Mouse (Mus musculus) skeletal muscle tissue, postnatal 0 days (tissue): ENCODE measurements around the gene Ptpn5. TPM values are rescaled to one million over a fixed set of nuclear protein-coding genes. Genes with fewer than 3 reads are reported as not detected.

Experiments used
- microRNA-seq, 2 experiments: library from miRNA; unstranded; fragments of <30 nt; microRNA quantifications; one replicate each; pipeline ENCODE4; 2016
- polyA plus RNA-seq: library from polyadenylated mRNA; unstranded; fragments of >200 nt; fragmentation: Nextera tagmentation; extraction: Ambion mirVana; gene quantifications from 2 replicates; pipeline ENCODE4 v1.2.1, GENCODE M21; 2015

Ptpn5 gene
- polyA plus RNA-seq, result not detected in 2 replicates

DNA sequence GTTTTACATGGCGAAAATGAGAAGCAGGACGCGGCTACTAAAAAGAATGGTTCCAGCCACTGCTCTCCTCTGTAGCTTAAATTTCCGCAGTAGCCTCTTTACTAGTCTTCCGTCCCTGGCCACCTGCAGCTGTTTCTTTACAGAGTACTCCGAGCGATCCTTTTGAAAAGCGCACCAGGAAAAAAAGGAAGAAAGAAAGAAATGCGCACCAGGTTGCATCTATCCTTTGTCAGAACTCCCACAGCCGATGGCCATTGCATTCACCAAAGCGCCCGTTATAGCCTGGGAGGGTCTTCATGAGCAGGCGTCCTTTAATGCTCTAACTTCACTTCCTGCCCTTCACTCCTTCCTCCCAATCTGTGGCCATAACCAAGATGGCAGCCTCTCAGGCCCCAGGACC, at the start of gene Ptpn5:
Gene Ptpn5 (minus strand): TSS at position 354 of the 400 bp plus-strand sequence.

DNA sequence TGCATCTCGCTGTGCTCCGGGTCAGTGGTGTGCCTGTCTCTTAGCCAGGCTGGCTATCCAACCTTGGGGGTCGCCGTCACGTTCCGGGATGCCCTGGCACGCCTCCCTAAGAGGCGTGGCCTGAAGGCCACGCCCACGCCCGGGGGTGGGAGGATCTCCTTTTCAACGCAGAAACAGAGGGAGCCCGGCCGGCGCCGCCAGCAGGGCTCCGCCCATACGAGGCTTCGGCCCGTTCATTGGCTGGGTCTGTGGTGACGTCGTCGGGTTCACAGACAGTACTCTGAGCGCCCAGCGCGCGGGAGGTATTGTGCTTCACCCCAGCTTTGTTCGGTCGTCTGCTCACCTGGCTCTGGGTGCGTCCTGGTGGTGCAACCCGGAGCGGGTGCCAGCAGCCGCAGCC, 83.1 kb downstream of the Ptpn5 start, which contains the start of gene Tmem86a:
Gene Tmem86a (plus strand): TSS at position 236 of the 400 bp plus-strand sequence.

Small RNA genes within 50 kb of the gene (microRNA-seq; reads per million reads assigned to microRNA genes)
- gene Mir7056, result 0 reads per million in 2 experiments

Other genes starting within 250 kb of the Ptpn5 start
- 125 and 132 TPM in 2 replicates for gene Tsg101, start 213.7 kb downstream of the Ptpn5 start, polyA plus RNA-seq
- 3.9 and 4.4 TPM in 2 replicates for gene Uevld, start 175.2 kb downstream of the Ptpn5 start, polyA plus RNA-seq
- gene Gm9999, start 150.1 kb downstream of the Ptpn5 start, polyA plus RNA-seq, result not detected in 2 replicates
- 12.2 and 12.5 TPM in 2 replicates for gene Spty2d1, start 125.3 kb downstream of the Ptpn5 start, polyA plus RNA-seq
- gene Tmem86a, start 83.1 kb downstream of the Ptpn5 start, polyA plus RNA-seq, result 14.3 and 24.7 TPM in 2 replicates
- not detected in 2 replicates for gene Mrgpra6, start 71.2 kb upstream of the Ptpn5 start, polyA plus RNA-seq
- not detected in 2 replicates for gene Mrgpra9, start 119.2 kb upstream of the Ptpn5 start, polyA plus RNA-seq
- not detected in 2 replicates for gene Mrgpra1, start 220.6 kb upstream of the Ptpn5 start, polyA plus RNA-seq